Mouse (Mus musculus) liver, embryonic 13.5 days (tissue): Measurements from ENCODE around the gene Duox1. TPM values are rescaled to one million over a fixed set of nuclear protein-coding genes. Genes with fewer than 3 reads are reported as not detected.

Experiments
- ATAC-seq: fragments of 200-750 bp; cut with Nextera tagmentation; 2 replicates; pipeline ENCODE4 v1.8.0; 2017; ENCODE audit warnings: low read depth, mild to moderate bottlenecking, moderate number of reproducible peaks, moderate library complexity
- DNase-seq: peaks from one replicate; pipeline ENCODE4 v3.0.0; 2022
- H3K27ac ChIP-seq: fragments of 300-500 bp; sonication (generic); 2 replicates; pipeline ENCODE4 v1.5.1; 2015; ENCODE audit warnings: moderate library complexity, mild to moderate bottlenecking, inconsistent platforms
- H3K27me3 ChIP-seq: fragments of 300-500 bp; sonication (generic); 2 replicates; pipeline ENCODE4 v1.6.1; 2015; ENCODE audit warnings: mild to moderate bottlenecking, inconsistent platforms
- H3K36me3 ChIP-seq: fragments of 300-500 bp; sonication (generic); 2 replicates; pipeline ENCODE4 v1.6.1; 2015; ENCODE audit warnings: mild to moderate bottlenecking, inconsistent platforms
- H3K4me1 ChIP-seq: fragments of 300-500 bp; sonication (generic); replicated peaks from 2 replicates; pipeline ENCODE4 v1.6.1; 2015; ENCODE audit warnings: inconsistent platforms
- H3K4me2 ChIP-seq: fragments of 300-500 bp; sonication (generic); 2 replicates; pipeline ENCODE4 v1.6.1; 2015; ENCODE audit warnings: inconsistent platforms, mild to moderate bottlenecking, moderate library complexity
- H3K4me3 ChIP-seq: fragments of 300-500 bp; sonication (generic); replicated peaks from 2 replicates; pipeline ENCODE4 v1.5.1; 2015; ENCODE audit warnings: mild to moderate bottlenecking, inconsistent platforms
- H3K9ac ChIP-seq: fragments of 300-500 bp; sonication (generic); 2 replicates; pipeline ENCODE4 v1.6.1; 2015; ENCODE audit warnings: mild to moderate bottlenecking, inconsistent platforms
- H3K9me3 ChIP-seq: fragments of 300-500 bp; sonication (generic); replicated peaks from 2 replicates; pipeline ENCODE4 v1.6.1; 2016; ENCODE audit warnings: inconsistent platforms
- WGBS: fragments of 180-500 bp; shearing (Covaris S2); methylation state at CpG from one replicate; pipeline ENCODE4 v1.1.7; 2015; ENCODE audit not compliant: insufficient replicate concordance; 5-methylcytosine and 5-hydroxymethylcytosine counted together
- polyA plus RNA-seq: library from polyadenylated mRNA; unstranded; fragments of >200 nt; fragmentation: Nextera tagmentation; extraction: Ambion mirVana; gene quantifications from 2 replicates; pipeline ENCODE4 v1.2.1, GENCODE M21; 2015

Gene Duox1
- polyA plus RNA-seq, 1 experiment from 2014 or later = not detected

DNA sequence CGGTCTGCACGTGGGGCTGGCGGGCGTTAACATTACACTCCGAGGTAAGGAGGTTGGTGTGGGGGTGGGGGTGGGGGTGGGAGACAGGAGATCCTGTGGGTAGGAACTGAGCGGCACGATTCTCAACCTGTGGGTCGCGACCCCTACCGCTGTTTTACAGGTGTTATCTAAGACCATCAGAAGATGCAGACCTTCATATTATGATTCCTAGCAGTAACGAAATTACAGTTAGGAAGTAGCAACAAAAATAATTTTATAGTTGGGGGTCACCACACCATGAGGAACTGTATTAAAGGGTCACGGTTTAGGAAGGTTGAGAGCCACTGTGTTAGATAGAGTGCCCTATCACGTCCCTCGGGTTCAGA, 14.8 kb upstream of the Duox1 start:
- no peak overlapping the region for H3K9ac ChIP-seq
- H3K27me3 ChIP-seq = peaks cover 100% of the 10 kb centered on the region
- 6% methylated on average over 14 of the region's 14 CpGs for WGBS
- H3K9me3 ChIP-seq = no peaks in the 10 kb centered on the region
- no peak overlapping the region for H3K27ac ChIP-seq
- H3K36me3 ChIP-seq = no peaks in the 10 kb centered on the region
- ATAC-seq (no peak), DNase-seq (no peak)
- peaks cover 15% of the 10 kb centered on the region; the same call in 1 of the 2 replicates for H3K4me1 ChIP-seq
- H3K4me2 ChIP-seq = no peak overlapping the region
- 0 out of 2 replicates have a peak overlapping the region, but pooled peaks have one; percentile 28 for H3K4me3 ChIP-seq

DNA sequence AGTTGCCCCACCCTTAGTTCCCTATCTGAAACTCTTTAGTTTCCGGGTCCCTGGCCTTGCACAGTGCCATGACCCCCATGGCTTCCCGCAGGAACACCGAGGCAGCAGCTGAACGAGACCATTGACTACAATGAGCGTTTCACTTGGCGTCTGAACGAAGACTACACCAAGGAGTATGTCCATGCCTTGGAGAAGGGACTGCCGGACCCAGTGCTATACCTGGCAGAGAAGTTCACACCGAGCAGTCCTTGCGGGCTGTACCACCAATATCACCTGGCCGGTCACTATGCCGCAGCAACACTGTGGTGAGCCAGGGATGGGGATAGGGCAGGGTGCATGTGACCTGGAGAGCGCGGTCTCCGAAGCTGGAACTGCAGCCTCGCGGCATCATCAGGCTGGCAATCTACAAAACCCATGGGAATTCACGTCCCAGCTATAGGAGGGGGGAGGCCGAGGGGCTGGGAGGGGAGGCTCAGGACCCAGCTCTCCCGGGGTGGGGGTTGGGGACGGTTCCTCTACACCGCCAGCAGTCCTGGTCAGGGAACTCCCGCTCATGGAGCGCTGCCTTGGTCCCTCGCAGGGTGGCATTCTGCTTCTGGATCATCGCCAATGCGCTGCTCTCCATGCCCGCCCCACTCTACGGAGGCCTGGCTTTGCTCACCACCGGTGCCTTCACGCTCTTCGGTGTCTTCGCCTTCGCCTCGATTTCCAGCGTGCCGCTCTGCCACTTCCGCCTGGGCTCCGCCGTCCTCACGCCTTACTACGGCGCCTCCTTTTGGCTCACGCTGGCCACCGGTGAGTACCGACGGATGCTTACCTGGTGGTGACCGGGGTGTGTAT, 14.2 kb upstream of the Duox1 start:
- H3K4me2 ChIP-seq = peak overlapping the region; percentile 46
- WGBS = 1% methylated on average over 48 of the region's 48 CpGs
- no peaks in the 10 kb centered on the region for H3K9me3 ChIP-seq
- no peak for DNase-seq
- ATAC-seq = no peak
- H3K27ac ChIP-seq = no peak overlapping the region
- peak overlapping the region; percentile 28; the same call in 1 of the 2 replicates for H3K4me3 ChIP-seq
- peaks cover 15% of the 10 kb centered on the region; the same call in 1 of the 2 replicates for H3K4me1 ChIP-seq
- no peak overlapping the region for H3K9ac ChIP-seq
- H3K36me3 ChIP-seq = no peaks in the 10 kb centered on the region
- peaks cover 100% of the 10 kb centered on the region for H3K27me3 ChIP-seq

GRCm38 (mm10) chr2:122301921-122302573, 13.4 kb upstream of the Duox1 start:
- H3K27me3 ChIP-seq = peaks cover 100% of the 10 kb centered on the region
- ATAC-seq (no peak), DNase-seq (no peak)
- no peaks in the 10 kb centered on the region for H3K9me3 ChIP-seq
- no peak overlapping the region for H3K27ac ChIP-seq
- H3K9ac ChIP-seq = no peak overlapping the region
- H3K36me3 ChIP-seq = no peaks in the 10 kb centered on the region
- H3K4me1 ChIP-seq = peaks cover 15% of the 10 kb centered on the region; the same call in 1 of the 2 replicates
- no peak overlapping the region for H3K4me3 ChIP-seq
- H3K4me2 ChIP-seq = peak overlapping the region; percentile 46
- WGBS = 12% methylated on average over 23 of the region's 23 CpGs

- no peaks in the 10 kb centered on the region for H3K36me3 ChIP-seq
- no peak overlapping the region for H3K4me3 ChIP-seq
- no peak overlapping the region for H3K4me2 ChIP-seq
- DNase-seq = peak; percentile 44
- ATAC-seq = peak; percentile 45; the same call in 1 of the 2 replicates
- peaks cover 100% of the 10 kb centered on the region for H3K27me3 ChIP-seq
- 5% methylated on average over 9 of the region's 9 CpGs for WGBS
- H3K9ac ChIP-seq = no peak overlapping the region
- peaks cover 15% of the 10 kb centered on the region; the same call in 1 of the 2 replicates for H3K4me1 ChIP-seq
- no peaks in the 10 kb centered on the region for H3K9me3 ChIP-seq
- no peak overlapping the region for H3K27ac ChIP-seq
Observed at GRCm38 (mm10) chr2:122302574-122303241, 12.8 kb upstream of the Duox1 start.

- no peak for ATAC-seq
- peaks cover 97% of the 10 kb centered on the region for H3K27me3 ChIP-seq
- H3K4me2 ChIP-seq = no peak overlapping the region
- no peaks in the 10 kb centered on the region for H3K9me3 ChIP-seq
- no peak overlapping the region for H3K4me3 ChIP-seq
- no peak for DNase-seq
- WGBS = 66% methylated on average over 6 of the region's 6 CpGs
- H3K36me3 ChIP-seq = no peaks in the 10 kb centered on the region
- H3K4me1 ChIP-seq = peaks cover 10% of the 10 kb centered on the region; the same call in 1 of the 2 replicates
- no peak overlapping the region for H3K9ac ChIP-seq
- H3K27ac ChIP-seq = no peak overlapping the region
Observed at GRCm38 (mm10) chr2:122304544-122304943, 10.9 kb upstream of the Duox1 start.

DNA sequence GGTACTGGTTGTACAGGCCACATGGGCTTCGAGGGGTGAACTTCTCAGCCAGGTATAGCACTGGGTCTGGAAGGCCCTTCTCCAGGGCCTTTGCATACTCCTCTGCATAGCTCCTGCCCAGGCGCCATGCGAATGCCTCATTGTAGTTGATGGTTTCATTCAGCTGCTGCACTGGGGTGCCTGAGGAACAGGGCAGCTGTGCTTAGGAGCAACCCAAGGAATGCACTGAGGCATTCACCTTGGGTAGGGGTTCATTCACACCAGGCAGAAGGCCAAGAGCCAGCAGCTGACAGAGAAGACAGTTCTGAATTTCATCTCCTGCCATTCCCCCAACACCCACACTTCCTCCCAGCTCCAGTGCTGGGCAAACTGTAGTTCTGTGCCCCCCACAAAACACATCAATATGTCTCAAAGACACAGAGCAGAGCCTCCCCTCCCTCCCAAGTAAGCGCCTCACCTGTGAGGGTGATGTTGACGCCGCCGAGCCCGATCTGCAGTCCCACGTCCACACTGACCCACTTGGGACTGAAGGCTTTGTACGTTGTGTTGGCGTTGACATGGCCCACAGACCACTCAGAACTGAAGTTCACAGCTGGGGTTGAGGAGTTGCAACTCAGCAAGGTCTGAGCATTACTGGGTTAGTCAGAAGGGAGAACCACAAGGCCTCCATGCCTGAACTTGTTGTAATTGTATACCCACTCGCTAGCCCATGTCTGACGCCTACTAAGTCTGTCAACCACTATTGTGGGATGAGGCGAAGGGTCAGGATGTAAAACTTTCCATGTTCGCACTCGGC, 10.2 kb upstream of the Duox1 start:
- no peak overlapping the region for H3K27ac ChIP-seq
- ATAC-seq = no peak
- no peak for DNase-seq
- H3K9me3 ChIP-seq = no peaks in the 10 kb centered on the region
- H3K9ac ChIP-seq = no peak overlapping the region
- H3K4me2 ChIP-seq = no peak overlapping the region
- H3K4me1 ChIP-seq = peaks cover 10% of the 10 kb centered on the region; the same call in 1 of the 2 replicates
- H3K27me3 ChIP-seq = peaks cover 97% of the 10 kb centered on the region
- WGBS = 65% methylated on average over 16 of the region's 16 CpGs
- no peak overlapping the region for H3K4me3 ChIP-seq
- no peaks in the 10 kb centered on the region for H3K36me3 ChIP-seq

DNA sequence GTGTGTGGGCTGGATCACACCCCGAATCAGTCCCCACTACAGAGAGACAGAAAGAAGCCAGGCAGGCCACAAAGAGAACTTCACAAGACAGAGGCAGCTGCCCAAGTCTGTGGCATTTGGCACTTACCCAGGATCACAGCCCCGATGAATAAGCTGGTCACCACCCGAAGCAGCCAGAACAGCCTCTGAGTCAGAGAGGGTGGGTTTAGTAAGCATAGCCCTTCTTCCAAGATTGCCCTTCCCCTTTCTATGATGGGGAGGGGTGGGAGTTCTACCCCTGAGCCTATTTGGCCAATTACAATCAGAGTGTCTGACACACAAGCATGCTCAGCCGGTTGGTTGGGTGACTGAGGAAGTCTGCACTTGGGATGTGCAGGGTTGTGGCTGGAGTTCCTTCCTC, 9.3 kb upstream of the Duox1 start:
- 30% methylated on average over 4 of the region's 4 CpGs for WGBS
- H3K27me3 ChIP-seq = peaks cover 97% of the 10 kb centered on the region
- ATAC-seq = no peak

GRCm38 (mm10) chr2:122309647-122310046, 5.8 kb upstream of the Duox1 start:
- H3K36me3 ChIP-seq = no peaks in the 10 kb centered on the region
- peaks cover 9% of the 10 kb centered on the region for H3K4me1 ChIP-seq
- ATAC-seq = no peak
- H3K4me2 ChIP-seq = no peak overlapping the region
- H3K27me3 ChIP-seq = peaks cover 96% of the 10 kb centered on the region
- no peak overlapping the region for H3K27ac ChIP-seq
- WGBS = 33% methylated on average over 3 of the region's 3 CpGs
- H3K9ac ChIP-seq = no peak overlapping the region
- no peaks in the 10 kb centered on the region for H3K9me3 ChIP-seq
- DNase-seq = no peak
- H3K4me3 ChIP-seq = no peak overlapping the region

More for the DNA sequence above, 9.3 kb upstream of the Duox1 start:
- peaks cover 6% of the 10 kb centered on the region; the same call in 1 of the 2 replicates for H3K4me1 ChIP-seq
- no peak overlapping the region for H3K27ac ChIP-seq
- no peaks in the 10 kb centered on the region for H3K36me3 ChIP-seq
- H3K9ac ChIP-seq = no peak overlapping the region
- no peak for DNase-seq
- no peaks in the 10 kb centered on the region for H3K9me3 ChIP-seq
- H3K4me2 ChIP-seq = no peak overlapping the region
- H3K4me3 ChIP-seq = no peak overlapping the region

DNA sequence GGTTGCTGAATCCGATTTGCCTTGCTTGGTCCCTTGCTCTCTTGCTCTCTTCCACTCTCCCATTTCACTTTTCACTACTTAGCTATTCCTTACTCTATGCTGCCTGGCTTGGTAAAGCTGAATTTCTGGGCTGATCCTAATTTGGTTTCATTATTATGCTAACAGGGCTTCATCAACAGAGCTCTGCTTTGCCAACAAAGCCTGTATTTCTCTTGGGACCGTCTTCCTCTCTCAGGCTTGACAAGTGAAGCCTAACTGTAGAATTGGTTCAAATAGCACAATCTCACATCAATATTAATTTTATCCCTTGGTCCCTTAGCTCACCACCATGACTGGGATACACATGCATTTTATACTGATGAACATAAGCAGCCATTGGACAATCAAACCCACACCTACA, 3.9 kb upstream of the Duox1 start:
- no peaks in the 10 kb centered on the region for H3K9me3 ChIP-seq
- H3K36me3 ChIP-seq = no peaks in the 10 kb centered on the region
- DNase-seq (no peak), ATAC-seq (no peak)
- H3K4me1 ChIP-seq = peaks cover 9% of the 10 kb centered on the region
- no peak overlapping the region for H3K27ac ChIP-seq
- 53% methylated on average over 2 of the region's 2 CpGs for WGBS
- H3K27me3 ChIP-seq = peaks cover 96% of the 10 kb centered on the region
- no peak overlapping the region for H3K4me3 ChIP-seq
- H3K4me2 ChIP-seq = no peak overlapping the region
- H3K9ac ChIP-seq = no peak overlapping the region

DNA sequence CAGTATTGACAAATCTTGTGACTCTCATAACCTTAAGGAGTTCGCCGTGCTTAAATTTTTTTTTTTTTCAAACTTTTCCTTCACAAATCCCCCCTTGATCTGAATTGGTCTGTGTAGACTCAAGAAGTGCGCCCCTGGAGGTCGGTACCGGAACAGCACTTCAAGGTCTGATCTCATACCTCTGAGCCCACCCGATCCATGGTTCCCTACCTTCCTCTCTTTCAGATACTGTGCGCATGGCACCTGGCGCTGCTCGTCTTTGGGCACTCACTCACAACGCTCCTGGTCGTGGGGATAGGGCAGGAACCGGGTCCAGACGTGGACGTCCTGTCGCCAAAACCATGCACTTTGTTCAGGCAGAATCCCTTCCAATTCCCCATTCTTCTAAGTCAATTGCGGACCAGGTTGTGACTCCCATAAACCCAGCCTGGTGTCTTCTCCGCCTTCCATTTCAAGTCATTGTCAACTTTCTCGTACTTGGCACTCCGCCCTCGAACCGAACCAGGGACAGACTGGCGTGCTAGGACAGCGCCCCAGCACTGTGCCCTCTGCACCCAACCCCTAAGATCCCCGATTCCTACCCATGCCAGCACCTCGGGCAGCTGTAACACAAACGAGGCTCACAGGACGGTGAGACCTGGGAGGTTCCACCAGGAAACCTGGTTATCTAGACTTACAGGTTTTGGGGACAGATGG, 2.6 kb upstream of the Duox1 start:
- 5% methylated on average over 27 of the region's 27 CpGs for WGBS
- peaks cover 91% of the 10 kb centered on the region for H3K27me3 ChIP-seq

More for the DNA sequence above, 2.6 kb upstream of the Duox1 start:
- Histone ChIP-seq H3K4me3 (no peak overlapping the region), H3K4me1 (peaks cover 9% of the 10 kb centered on the region), H3K36me3 (no peaks in the 10 kb centered on the region), H3K4me2 (peak overlapping the region; percentile 28), H3K9ac (no peak overlapping the region), H3K27ac (no peak overlapping the region), H3K9me3 (no peaks in the 10 kb centered on the region)
- DNase-seq = peak; percentile 36
- ATAC-seq = no peak
